Mouse (Mus musculus) liver, postnatal 0 days (tissue): Measurements from ENCODE around the gene Gmds. TPM values are rescaled to one million over a fixed set of nuclear protein-coding genes. Genes with fewer than 3 reads are reported as not detected.

Source experiments
- ATAC-seq: fragments of 200-750 bp; cut with Nextera tagmentation; 2 replicates; pipeline ENCODE4 v1.8.0; 2017; ENCODE audit warnings: mild to moderate bottlenecking, moderate library complexity
- DNase-seq: peaks from one replicate; pipeline ENCODE4 v3.0.0-alpha.2; 2016
- H3K27ac ChIP-seq: fragments of 300-500 bp; sonication (generic); 2 replicates; pipeline ENCODE4 v1.5.1; 2014; ENCODE audit warnings: antibody characterized with exemption, moderate library complexity, mild to moderate bottlenecking, low read depth
- H3K27me3 ChIP-seq: fragments of 300-500 bp; sonication (generic); 2 replicates; pipeline ENCODE4 v1.6.1; 2014; ENCODE audit warnings: low read length, control low read depth, mixed read lengths; ENCODE audit not compliant: insufficient read depth
- H3K36me3 ChIP-seq: fragments of 300-500 bp; sonication (generic); replicated peaks from 2 replicates; pipeline ENCODE4 v1.6.1; 2014; ENCODE audit warnings: mild to moderate bottlenecking, control low read depth, low read length, moderate library complexity, mixed read lengths; ENCODE audit not compliant: insufficient read depth
- H3K4me1 ChIP-seq: fragments of 300-500 bp; sonication (generic); 2 replicates; pipeline ENCODE4 v1.6.1; 2014; ENCODE audit warnings: antibody characterized with exemption, mild to moderate bottlenecking, control low read depth; ENCODE audit not compliant: insufficient read depth
- H3K4me2 ChIP-seq: fragments of 300-500 bp; sonication (generic); 2 replicates; pipeline ENCODE4 v1.6.1; 2014; ENCODE audit warnings: low read depth, mild to moderate bottlenecking, low read length, moderate library complexity, mixed read lengths
- H3K4me3 ChIP-seq: fragments of 300-500 bp; sonication (generic); 2 replicates; pipeline ENCODE4 v1.5.1; 2014; ENCODE audit warnings: low read depth, low read length
- H3K9ac ChIP-seq: fragments of 300-500 bp; sonication (generic); replicated peaks from 2 replicates; pipeline ENCODE4 v1.6.1; 2014; ENCODE audit warnings: mild to moderate bottlenecking, moderate library complexity
- H3K9me3 ChIP-seq: fragments of 300-500 bp; sonication (generic); 2 replicates; pipeline ENCODE4 v1.6.1; 2016; ENCODE audit warnings: mild to moderate bottlenecking, control low read depth, low read length, mixed read lengths
- CTCF ChIP-seq: sonication (generic); IDR thresholded peaks from 2 replicates; pipeline ENCODE4 v1.5.1; 2016; ENCODE audit warnings: antibody characterized with exemption, low read depth
- EP300 ChIP-seq: IDR thresholded peaks from 2 replicates; pipeline ENCODE4 v1.6.1; 2016; ENCODE audit warnings: antibody characterized with exemption, low read depth, mild to moderate bottlenecking
- WGBS: fragments of 180-500 bp; shearing (Covaris S2); extraction: QIAGEN DNeasy Blood & Tissue Kit; methylation state at CpG from one replicate; pipeline ENCODE4 v1.1.7; 2014; ENCODE audit not compliant: insufficient replicate concordance; 5-methylcytosine and 5-hydroxymethylcytosine counted together
- polyA plus RNA-seq: library from polyadenylated mRNA; unstranded; fragments of >200 nt; fragmentation: Nextera tagmentation; extraction: Ambion mirVana; gene quantifications from 2 replicates; pipeline ENCODE4 v1.2.1, GENCODE M21; 2015

The Gmds gene
- polyA plus RNA-seq, 1 experiment from 2014 or later, result 4.9 TPM

DNA sequence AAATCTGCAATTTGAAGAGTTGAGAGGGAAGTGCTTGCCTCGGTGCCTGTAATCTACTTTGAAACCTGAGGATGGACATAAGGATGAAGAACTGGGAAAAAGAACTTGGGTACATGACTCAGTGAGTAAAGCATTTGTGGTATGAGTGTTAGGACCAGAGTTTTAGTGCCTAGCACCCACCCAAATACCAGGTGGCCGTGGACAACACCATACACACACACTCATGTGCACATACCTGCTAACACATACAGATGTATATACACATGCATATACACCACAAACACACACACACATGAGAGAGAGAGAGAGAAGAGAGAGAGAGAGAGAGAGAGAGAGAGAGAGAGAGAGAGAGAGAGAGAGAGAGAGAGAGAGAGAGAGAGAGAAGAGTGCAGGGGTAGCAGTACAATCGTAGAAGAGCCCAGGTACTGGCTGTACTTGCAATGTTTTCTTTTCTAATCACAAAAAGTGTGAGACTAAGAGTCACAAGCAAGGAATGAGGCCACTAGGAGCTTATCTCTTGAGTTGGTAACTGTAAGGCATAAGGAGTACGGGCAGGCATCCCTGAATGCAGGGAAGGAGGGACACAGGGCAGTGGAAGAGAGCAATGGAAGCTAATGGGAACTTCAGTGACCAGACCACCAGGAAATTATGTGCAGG, 33.5 kb upstream of the Gmds start:
- H3K4me1 ChIP-seq, result no peaks in the 10 kb centered on the region
- WGBS, result 66% methylated on average over 4 of the region's 4 CpGs
- TF ChIP-seq CTCF, result no peak
- TF ChIP-seq EP300, result no peak

DNA sequence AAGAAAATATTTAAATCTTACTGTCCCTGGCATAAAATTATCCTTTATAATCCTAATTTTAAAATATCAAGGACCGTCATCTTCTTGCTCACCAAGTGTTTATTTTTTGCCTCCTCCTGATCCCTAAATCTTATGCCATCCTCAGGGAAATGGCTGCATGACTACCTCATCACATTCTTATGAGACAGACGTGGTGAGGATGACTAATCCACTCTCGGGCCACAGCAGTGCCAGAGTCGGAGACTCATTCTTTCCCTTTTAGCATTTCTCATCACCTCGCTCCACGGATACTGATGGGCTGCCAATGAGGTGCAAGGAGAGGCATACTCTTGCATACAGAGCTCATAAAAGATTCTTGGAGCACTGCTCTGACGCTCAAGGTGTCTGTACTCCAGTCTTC, 32.2 kb upstream of the Gmds start:
- 76% methylated on average over 7 of the region's 7 CpGs for WGBS
- Histone ChIP-seq H3K4me2 (no peak overlapping the region), H3K4me3 (no peak overlapping the region), H3K36me3 (no peaks in the 10 kb centered on the region), H3K27me3 (no peaks in the 10 kb centered on the region), H3K9ac (no peak overlapping the region), H3K27ac (no peak overlapping the region), H3K9me3 (no peaks in the 10 kb centered on the region), H3K4me1 (no peaks in the 10 kb centered on the region)
- DNase-seq (no peak), ATAC-seq (no peak)
- TF ChIP-seq EP300, result no peak
- TF ChIP-seq CTCF, result no peak

More for the DNA sequence above, 33.5 kb upstream of the Gmds start:
- no peak for ATAC-seq
- DNase-seq, result no peak
- Histone ChIP-seq H3K27ac (no peak overlapping the region), H3K4me2 (no peak overlapping the region), H3K9me3 (no peaks in the 10 kb centered on the region), H3K4me3 (no peak overlapping the region), H3K36me3 (no peaks in the 10 kb centered on the region), H3K9ac (no peak overlapping the region), H3K27me3 (no peaks in the 10 kb centered on the region)

GRCm38 (mm10) chr13:32370135-32370534, 31.6 kb upstream of the Gmds start:
- 67% methylated on average over 1 of the region's 1 CpGs for WGBS
- no peak overlapping the region for H3K27ac ChIP-seq
- no peak for ATAC-seq

GRCm38 (mm10) chr13:32337735-32338512, 616 bp downstream of the Gmds start:
- H3K36me3 ChIP-seq, result no peaks in the 10 kb centered on the region
- no peak for DNase-seq
- peak; percentile 56 for ATAC-seq
- 5% methylated on average over 32 of the region's 32 CpGs for WGBS
- TF ChIP-seq EP300 (no peak), CTCF (no peak)
- H3K4me1 ChIP-seq, result peaks cover 11% of the 10 kb centered on the region; the same call in 1 of the 2 replicates
- H3K9ac ChIP-seq, result peak overlapping the region; percentile 69
- H3K4me2 ChIP-seq, result peak overlapping the region; percentile 95
- no peaks in the 10 kb centered on the region for H3K9me3 ChIP-seq
- peak overlapping the region; percentile 70 for H3K4me3 ChIP-seq
- no peak overlapping the region for H3K27ac ChIP-seq
- H3K27me3 ChIP-seq, result no peaks in the 10 kb centered on the region

More at GRCm38 (mm10) chr13:32370135-32370534, 31.6 kb upstream of the Gmds start:
- H3K9me3 ChIP-seq, result no peaks in the 10 kb centered on the region
- H3K4me1 ChIP-seq, result no peaks in the 10 kb centered on the region
- no peak overlapping the region for H3K4me2 ChIP-seq
- H3K4me3 ChIP-seq, result no peak overlapping the region
- H3K9ac ChIP-seq, result no peak overlapping the region
- no peak for DNase-seq
- no peaks in the 10 kb centered on the region for H3K36me3 ChIP-seq
- H3K27me3 ChIP-seq, result no peaks in the 10 kb centered on the region
- no peak for TF ChIP-seq EP300
- no peak for TF ChIP-seq CTCF

GRCm38 (mm10) chr13:32318309-32318708, 20.2 kb downstream of the Gmds start:
- ATAC-seq, result peak; percentile 81
- no peak for DNase-seq
- no peak overlapping the region for H3K4me3 ChIP-seq
- no peaks in the 10 kb centered on the region for H3K36me3 ChIP-seq
- no peak overlapping the region for H3K9ac ChIP-seq
- 40% methylated on average over 4 of the region's 4 CpGs for WGBS
- no peak overlapping the region for H3K4me2 ChIP-seq
- no peak overlapping the region for H3K27ac ChIP-seq
- H3K9me3 ChIP-seq, result no peaks in the 10 kb centered on the region
- TF ChIP-seq CTCF (no peak), EP300 (no peak)
- no peaks in the 10 kb centered on the region for H3K27me3 ChIP-seq
- 0 out of 2 replicates have a peak, but pooled peaks cover 4% of the 10 kb centered on the region for H3K4me1 ChIP-seq

GRCm38 (mm10) chr13:32317354-32317753, 21.2 kb downstream of the Gmds start:
- Histone ChIP-seq H3K4me3 (no peak overlapping the region), H3K27ac (no peak overlapping the region), H3K9me3 (no peaks in the 10 kb centered on the region), H3K4me2 (no peak overlapping the region), H3K9ac (no peak overlapping the region), H3K27me3 (no peaks in the 10 kb centered on the region), H3K36me3 (no peaks in the 10 kb centered on the region), H3K4me1 (0 out of 2 replicates have a peak, but pooled peaks cover 4% of the 10 kb centered on the region)
- DNase-seq (no peak), ATAC-seq (no peak)
- no peak for TF ChIP-seq CTCF
- no peak for TF ChIP-seq EP300
- 74% methylated on average over 3 of the region's 3 CpGs for WGBS
